Mouse (Mus musculus) NIH3T3 (cell line): ENCODE data around the gene Iqcf3.
A peak's percentile ranks its signal among the peaks of the same experiment; 100 is the strongest.
"Not testable (repeated sequence)": the region's sequence is repeated elsewhere in the genome, so short reads cannot be mapped to it uniquely, and the experiment has no call there.

Experiments
- DNase-seq: peaks from one replicate; pipeline ENCODE4 v3.0.0-alpha.2; 2012; ENCODE audit warnings: low read depth

The Iqcf3 gene

DNA sequence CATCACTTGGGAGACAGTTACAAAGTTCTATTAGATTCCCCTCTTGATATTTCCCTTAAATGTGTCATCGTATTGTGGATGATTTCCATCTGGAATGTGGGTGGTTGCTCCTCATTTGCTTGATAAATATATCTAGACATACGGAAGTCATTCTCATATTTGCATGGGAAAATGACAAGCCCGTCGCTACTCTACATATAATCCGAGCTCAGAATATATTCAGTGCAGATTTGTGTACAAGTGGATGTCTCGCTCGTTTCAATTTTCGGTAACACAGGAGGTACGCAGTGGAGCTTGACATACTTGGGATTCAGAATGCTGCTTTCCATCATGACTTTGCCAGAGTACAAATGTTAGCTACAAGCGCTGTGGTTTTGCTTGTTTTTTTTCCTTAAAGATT lies 52.1 kb downstream of the Iqcf3 start:
- no peak for DNase-seq

GRCm38 (mm10) chr9:106504246-106504645 lies 57.2 kb downstream of the Iqcf3 start:
- no peak for DNase-seq

DNA sequence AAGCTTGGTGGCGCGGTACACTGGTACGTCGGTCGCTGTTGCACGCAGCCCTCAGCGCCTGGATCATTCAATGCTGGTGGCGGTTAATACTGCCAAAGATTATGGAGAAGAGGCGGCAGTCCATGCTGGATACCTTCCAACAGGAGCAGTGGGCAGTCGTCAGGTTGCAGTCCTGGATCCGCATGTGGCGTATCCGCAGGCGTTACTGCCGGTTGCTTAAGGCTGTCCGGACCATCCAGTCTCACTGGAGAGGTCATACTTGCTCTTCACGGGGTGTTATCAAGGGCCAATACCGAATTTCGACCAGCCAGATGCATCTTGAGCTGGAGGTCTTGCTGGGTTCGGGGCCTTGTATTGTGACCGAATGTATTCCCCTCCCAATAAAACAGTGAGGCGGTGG lies 59.6 kb downstream of the Iqcf3 start:
- no peak for DNase-seq

DNA sequence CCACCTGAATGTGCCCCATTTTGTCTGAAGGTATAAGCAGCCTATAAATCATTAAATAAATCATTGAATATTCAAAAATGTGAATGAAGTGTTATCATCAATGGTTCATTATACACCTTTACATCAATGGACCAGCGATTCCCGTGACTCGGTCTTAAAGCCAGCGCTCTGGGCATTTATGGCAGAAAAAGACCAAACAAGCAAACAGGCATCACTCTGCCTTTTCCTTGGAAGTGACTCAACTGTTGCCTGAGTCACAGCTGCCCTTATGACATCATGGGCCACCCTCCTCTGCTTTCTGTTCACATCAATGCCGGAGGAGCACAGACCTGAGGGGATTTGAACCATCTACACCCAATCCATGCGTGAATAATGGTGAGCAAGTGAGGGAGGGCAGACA lies 61.8 kb downstream of the Iqcf3 start, which contains the start of gene Iqcf1:
Gene Iqcf1 (plus strand): TSS at position 301 of the 400 bp plus-strand sequence.
- DNase-seq: peak; percentile 19

- not testable (repeated sequence) for DNase-seq
Measured at GRCm38 (mm10) chr9:106487602-106488001, 73.8 kb downstream of the Iqcf3 start.

DNA sequence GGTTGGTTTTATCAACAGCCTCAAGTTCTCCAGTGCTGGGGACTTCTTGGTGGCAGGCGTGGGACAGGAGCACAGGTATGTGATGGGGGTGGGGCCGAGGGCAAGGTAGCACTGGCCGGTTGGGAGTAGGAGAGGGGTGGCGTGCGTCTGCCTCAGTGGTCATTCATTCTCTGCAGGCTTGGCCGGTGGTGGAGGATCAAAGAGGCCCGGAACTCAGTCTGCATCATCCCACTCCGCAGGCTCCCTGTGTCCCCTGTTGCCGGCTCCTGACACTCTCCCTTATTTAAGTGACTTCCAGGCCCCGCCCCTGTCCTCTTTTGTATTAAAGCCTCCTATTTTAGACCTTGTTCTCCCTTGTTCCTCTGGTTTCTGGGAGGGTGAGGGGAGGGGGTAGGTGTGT lies 76.4 kb downstream of the Iqcf3 start:
- no peak for DNase-seq

- DNase-seq: no peak
Measured at GRCm38 (mm10) chr9:106483606-106484005, 77.8 kb downstream of the Iqcf3 start.

- DNase-seq: no peak
Measured at GRCm38 (mm10) chr9:106483136-106483535, 78.3 kb downstream of the Iqcf3 start.

- DNase-seq: no peak
Measured at GRCm38 (mm10) chr9:106482578-106483115, 78.8 kb downstream of the Iqcf3 start.

DNA sequence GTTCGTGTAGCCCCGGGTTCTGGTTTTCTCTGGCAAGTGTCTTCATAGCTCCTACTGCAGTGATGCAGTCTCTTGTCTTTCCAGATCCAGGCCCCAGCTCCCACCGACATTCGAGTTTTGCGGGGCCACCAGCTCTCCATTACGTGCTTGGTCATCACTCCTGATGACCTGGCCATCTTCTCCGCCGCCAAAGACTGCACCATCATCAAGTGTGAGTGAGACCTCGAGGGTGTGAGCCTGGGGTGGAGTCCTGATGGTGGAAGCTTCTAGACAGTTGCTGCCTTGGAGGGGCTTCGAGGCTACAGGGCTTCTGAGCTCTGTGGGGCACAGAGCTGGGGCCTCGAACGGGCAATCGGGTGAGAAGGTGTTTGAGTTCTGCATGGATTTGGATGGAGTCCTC lies 79.8 kb downstream of the Iqcf3 start:
- DNase-seq: no peak

- no peak for DNase-seq
Measured at GRCm38 (mm10) chr9:106481075-106481474, 80.4 kb downstream of the Iqcf3 start.

- DNase-seq: no peak
Measured at GRCm38 (mm10) chr9:106480541-106480940, 80.9 kb downstream of the Iqcf3 start.

DNA sequence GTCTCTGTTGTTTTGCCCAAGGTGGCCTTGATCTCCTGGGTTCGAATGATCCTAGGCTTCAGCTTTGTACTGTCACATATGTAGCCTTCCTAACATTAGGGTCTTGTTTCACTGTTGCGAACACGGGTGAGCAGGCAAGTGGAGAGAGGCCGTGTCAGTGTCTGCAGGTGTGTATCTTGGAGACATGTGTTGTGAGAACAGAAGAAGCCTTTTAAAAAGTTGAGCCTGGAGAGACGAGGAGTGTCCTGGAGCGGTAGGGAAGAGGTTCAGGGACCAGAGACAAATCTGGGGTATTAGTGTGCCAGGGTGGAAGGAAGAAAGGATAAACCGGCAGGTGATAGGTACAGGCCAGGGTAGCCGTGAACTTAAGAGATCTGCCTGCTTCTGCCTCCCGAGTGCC lies 83.3 kb downstream of the Iqcf3 start:
- DNase-seq: no peak

DNA sequence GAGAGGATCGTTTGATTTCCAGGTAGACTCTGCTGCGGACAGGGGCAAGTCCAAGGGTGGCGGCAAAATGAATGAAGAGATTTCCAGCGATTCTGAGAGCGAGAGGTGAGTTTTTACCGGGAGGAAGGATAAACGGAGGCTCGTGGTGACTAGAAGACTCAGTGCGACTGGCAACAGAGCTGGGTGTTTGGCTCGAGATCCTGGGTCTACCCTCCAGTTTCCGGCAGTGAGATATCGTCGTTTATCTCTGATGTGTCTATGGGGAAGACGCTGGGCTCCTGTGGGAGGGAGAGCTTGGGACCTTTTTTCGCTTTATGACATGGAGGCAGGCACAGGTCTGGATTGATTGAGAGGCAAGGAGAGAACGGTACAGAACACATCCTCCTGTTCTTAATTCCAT lies 83.8 kb downstream of the Iqcf3 start:
- no peak for DNase-seq

GRCm38 (mm10) chr9:106476924-106477484 lies 84.4 kb downstream of the Iqcf3 start, which contains the start of gene Parp3:
Gene Parp3, minus strand, starts transcription at chr9:106476949.
- peak; percentile 99 for DNase-seq

DNA sequence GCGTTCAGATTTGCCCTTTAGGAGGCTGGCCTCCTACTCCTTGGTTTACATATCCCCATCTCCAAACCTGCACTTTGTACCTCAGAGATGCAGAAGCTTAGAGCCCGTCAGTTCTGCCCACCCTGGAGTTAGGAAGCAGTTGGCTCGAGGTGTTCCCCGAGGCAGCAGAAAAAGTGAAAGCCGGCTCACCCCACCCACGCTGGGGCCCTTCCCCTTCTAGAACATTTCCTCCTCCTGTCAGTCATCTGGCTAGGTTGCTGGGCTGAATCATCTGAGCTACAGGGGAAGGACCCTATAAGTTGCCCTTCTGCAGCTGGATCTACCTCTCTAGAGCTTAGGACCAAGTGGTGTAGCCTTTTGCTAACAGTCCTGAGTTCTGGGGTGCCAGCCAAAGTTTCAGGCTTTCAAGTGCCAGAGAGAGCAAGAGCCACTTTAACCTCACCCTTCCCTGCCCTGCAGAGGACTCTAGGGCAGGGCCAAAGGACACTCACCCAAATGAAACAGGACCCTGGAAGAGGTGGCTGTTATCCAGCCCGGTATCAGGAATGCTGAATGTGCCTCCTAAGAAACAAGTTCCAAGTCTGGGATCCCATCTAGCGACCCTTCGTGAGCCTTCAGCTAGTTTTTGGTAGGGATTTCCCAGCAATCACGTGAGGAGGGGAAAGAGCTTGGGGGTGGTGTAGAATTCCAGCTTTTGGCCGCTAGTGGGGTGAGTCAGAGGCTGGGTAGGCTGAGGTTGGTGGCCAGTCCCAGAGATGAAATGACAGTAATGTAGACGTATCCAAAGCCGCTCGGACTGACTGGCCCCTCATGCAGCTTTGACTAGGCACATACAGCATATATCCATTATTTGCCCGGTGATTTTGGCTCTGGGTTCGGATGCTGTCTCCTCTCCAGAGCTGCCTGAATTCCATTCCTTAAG lies 85.2 kb downstream of the Iqcf3 start:
- peak; percentile 91 for DNase-seq

GRCm38 (mm10) chr9:106475663-106476001 lies 85.8 kb downstream of the Iqcf3 start, which contains the start of gene Rrp9:
Gene Rrp9, plus strand, starts transcription at chr9:106475963.
- no peak for DNase-seq

DNA sequence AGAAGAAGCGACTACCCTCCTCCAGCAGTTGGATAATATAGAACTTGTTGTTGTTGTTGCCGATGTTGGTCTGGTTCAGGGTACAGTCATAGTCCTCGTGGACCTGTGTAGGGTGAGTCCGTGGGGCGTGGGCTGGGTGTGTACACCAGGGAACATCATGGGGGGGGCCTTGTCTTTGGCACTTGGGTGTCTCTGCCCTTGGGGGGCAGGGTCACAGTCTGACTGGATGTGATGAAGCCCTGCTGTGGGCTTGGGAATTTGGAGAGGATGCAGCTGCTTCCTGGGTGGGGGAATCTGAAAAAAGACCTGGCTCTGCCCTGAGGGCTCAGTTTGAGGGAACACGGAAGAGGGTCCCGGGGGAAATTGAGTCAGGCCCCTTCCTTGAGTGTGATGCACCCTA lies 86.4 kb downstream of the Iqcf3 start:
- DNase-seq: peak; percentile 38

DNA sequence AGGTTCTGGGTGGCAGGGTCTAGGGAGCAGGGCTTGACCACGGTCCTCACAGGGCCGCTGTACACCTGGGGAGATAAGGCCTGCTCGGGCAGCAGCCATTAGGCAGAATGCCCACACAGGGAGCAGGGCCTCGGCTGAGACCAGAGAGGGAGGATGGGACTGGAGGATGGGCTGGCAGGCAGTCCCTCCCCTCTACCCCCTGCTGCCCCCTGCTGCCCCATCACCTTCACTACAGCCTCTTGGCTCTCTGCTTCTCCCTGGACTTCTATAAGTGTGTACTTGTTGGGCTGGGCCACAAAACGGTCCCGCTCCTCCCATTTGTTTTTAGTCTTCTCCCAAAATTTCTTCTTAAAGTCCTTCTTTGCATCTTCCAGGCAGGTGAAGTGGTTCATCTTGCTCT lies 87.0 kb downstream of the Iqcf3 start:
- DNase-seq: peak; percentile 90

DNA sequence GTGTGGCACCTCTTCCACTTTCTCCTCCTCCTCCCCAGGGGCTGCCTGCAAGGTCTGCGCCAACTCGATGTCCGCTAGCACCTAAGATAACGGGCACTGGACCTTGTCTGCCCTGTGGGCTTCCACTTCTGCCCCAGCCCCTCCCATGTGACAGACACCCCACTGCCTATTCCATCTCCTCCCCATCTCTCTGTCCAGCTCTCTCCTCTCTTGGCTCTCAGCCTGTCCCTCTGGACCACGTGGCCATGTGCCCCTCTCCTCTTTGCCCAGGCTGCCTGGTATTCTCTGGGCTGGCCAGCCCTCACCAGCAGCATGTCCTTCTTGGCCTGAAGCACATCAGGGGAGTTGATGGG lies 87.7 kb downstream of the Iqcf3 start:
- DNase-seq: no peak

GRCm38 (mm10) chr9:106473081-106473752 lies 88.2 kb downstream of the Iqcf3 start:
- no peak for DNase-seq

- DNase-seq: no peak
Measured at GRCm38 (mm10) chr9:106472321-106472720, 89.1 kb downstream of the Iqcf3 start.

DNA sequence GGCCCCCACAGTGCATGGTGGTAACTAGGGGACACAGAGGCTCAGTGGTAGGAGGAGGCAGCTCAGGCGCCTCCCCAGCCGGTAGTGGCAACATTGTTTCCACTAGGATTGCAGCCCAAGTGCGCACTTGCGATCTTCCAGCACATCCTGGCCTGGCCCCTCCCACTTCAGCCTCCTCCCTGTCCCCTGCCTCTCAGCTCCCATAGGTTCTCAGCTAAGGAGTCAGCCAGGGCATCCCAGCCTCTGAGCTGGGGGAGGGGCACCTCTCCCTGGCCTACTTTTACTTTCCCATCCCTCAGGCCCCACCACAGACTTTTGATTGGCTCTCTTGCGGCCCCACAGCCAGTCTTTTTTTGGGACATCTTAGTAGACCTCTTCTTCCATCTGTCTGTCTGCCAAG lies 89.5 kb downstream of the Iqcf3 start:
- DNase-seq: peak; percentile 50
